Mouse (Mus musculus) spleen, adult 2 months (tissue): ENCODE measurements around the gene Slc16a11.

Experiments used
- CTCF ChIP-seq: fragments of 200-500 bp; IDR thresholded peaks from 2 replicates; pipeline ENCODE4 v1.5.1; 2011; ENCODE audit warnings: mild to moderate bottlenecking, inconsistent platforms; ENCODE audit not compliant: insufficient read depth, insufficient read length, insufficient replicate concordance; ENCODE audit errors: extremely low read depth
- POLR2A ChIP-seq: fragments of 200-500 bp; IDR thresholded peaks from 2 replicates; pipeline ENCODE4 v1.6.1; 2011; ENCODE audit warnings: low read depth, low read length, inconsistent platforms

- no peak for TF ChIP-seq CTCF
- no peak for TF ChIP-seq POLR2A
Measured at GRCm38 (mm10) chr11:70218741-70219470, 6.4 kb downstream of the Slc16a11 start.
